Mouse (Mus musculus) heart, embryonic 12.5 days (tissue): ENCODE measurements at regions not wholly inside any gene's neighbourhood (a gene's known extent, or its start where the extent isn't known, plus 50 kb on each side); places are given as distances from the start of the nearest gene placed in this dataset.

Source experiments
- ATAC-seq: fragments of 200-750 bp; cut with Nextera tagmentation; 2 replicates; pipeline ENCODE4 v1.8.0; 2017; ENCODE audit warnings: moderate TSS enrichment, moderate library complexity; ENCODE audit not compliant: insufficient number of reproducible peaks, low FRiP score
- H3K27ac ChIP-seq: fragments of 300-500 bp; sonication (generic); 2 replicates; pipeline ENCODE4 v1.5.1; 2016; ENCODE audit warnings: mild to moderate bottlenecking, moderate library complexity; ENCODE audit not compliant: poor library complexity, severe bottlenecking
- H3K27me3 ChIP-seq: fragments of 300-500 bp; sonication (generic); replicated peaks from 2 replicates; pipeline ENCODE4 v1.6.1; 2016; ENCODE audit warnings: mild to moderate bottlenecking, moderate library complexity
- H3K36me3 ChIP-seq: fragments of 300-500 bp; sonication (generic); 2 replicates; pipeline ENCODE4 v1.6.1; 2016; ENCODE audit warnings: mild to moderate bottlenecking, moderate library complexity
- H3K4me1 ChIP-seq: fragments of 300-500 bp; sonication (generic); replicated peaks from 2 replicates; pipeline ENCODE4 v1.6.1; 2016; ENCODE audit warnings: mild to moderate bottlenecking
- H3K4me2 ChIP-seq: fragments of 300-500 bp; sonication (generic); 2 replicates; pipeline ENCODE4 v1.6.1; 2016; ENCODE audit warnings: mild to moderate bottlenecking, moderate library complexity
- H3K4me3 ChIP-seq: fragments of 300-500 bp; sonication (generic); 2 replicates; pipeline ENCODE4 v1.5.1; 2016; ENCODE audit warnings: mild to moderate bottlenecking
- H3K9ac ChIP-seq: fragments of 300-500 bp; sonication (generic); 2 replicates; pipeline ENCODE4 v1.6.1; 2016; ENCODE audit warnings: mild to moderate bottlenecking, moderate library complexity
- H3K9me3 ChIP-seq: fragments of 300-500 bp; sonication (generic); replicated peaks from 2 replicates; pipeline ENCODE4 v1.6.1; 2016; ENCODE audit warnings: mild to moderate bottlenecking, moderate library complexity
- WGBS: fragments of 180-500 bp; shearing (Covaris S2); methylation state at CpG from one replicate; pipeline ENCODE4 v1.1.7; 2016; 5-methylcytosine and 5-hydroxymethylcytosine counted together

DNA sequence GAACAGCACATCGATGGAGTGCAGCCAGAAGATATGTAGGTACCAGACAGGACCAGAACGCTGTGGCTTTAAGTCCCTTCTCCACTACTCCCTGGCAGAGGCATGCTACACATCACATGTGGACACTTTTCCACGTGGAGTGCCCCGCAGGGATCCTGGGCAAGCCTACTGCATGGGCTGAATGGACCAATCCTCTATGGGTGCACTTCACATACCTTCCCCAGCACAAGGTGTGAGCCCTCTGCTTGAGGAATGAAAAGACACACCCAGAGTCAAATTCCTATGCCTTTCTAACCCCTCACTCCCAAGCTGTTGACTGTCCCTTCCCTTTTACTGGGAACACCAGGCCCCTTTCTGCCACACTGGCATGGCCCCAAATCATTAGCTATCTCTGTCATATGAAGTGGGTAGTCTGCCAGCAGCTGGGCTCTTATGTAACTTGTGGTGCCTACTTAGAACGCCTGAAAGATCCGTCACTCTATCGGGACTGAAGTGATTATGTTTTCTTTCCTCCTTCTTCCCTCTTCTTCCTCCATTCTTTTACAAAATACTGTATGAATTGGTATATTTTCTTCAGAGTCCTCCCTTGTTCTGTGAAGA, 191.9 kb upstream of the Msx2 start:
- Histone ChIP-seq H3K27me3 (no peaks in the 10 kb centered on the region), H3K36me3 (no peaks in the 10 kb centered on the region)
- 79% methylated on average over 7 of the region's 7 CpGs for WGBS

DNA sequence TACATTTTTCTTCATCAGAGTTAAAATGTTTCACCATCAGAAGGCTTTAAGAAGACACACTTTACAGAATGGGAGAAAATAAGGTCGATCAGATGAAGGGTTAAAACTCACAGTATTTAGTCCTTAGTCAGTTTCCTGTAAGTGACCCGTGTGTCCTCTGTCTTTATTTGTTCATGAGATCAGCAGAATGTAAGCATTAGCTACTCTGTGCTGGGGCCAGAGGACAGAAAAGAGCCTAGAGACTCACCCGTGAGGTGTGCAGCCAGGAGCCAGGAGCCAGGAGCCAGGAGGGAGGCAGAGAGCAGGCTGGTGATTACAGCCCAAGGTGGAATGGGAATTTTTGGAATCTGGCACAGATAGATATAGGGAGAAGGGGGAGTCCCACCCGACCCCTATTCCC, 180.0 kb upstream of the Msx2 start:
- Histone ChIP-seq H3K4me1 (no peaks in the 10 kb centered on the region), H3K9ac (no peak overlapping the region), H3K27me3 (no peaks in the 10 kb centered on the region), H3K4me3 (no peak overlapping the region), H3K4me2 (no peak overlapping the region), H3K27ac (no peak overlapping the region), H3K36me3 (no peaks in the 10 kb centered on the region), H3K9me3 (no peaks in the 10 kb centered on the region)
- WGBS, result 35% methylated on average over 4 of the region's 4 CpGs
- ATAC-seq, result no peak

More for the DNA sequence above, 191.9 kb upstream of the Msx2 start:
- no peak overlapping the region for H3K4me2 ChIP-seq
- no peak overlapping the region for H3K27ac ChIP-seq
- no peak overlapping the region for H3K4me3 ChIP-seq
- H3K9ac ChIP-seq, result no peak overlapping the region
- no peak for ATAC-seq
- H3K9me3 ChIP-seq, result peaks cover 16% of the 10 kb centered on the region; the same call in 1 of the 2 replicates
- H3K4me1 ChIP-seq, result no peaks in the 10 kb centered on the region

- no peaks in the 10 kb centered on the region for H3K4me1 ChIP-seq
- H3K27me3 ChIP-seq, result no peaks in the 10 kb centered on the region
- no peak overlapping the region for H3K27ac ChIP-seq
- H3K4me2 ChIP-seq, result no peak overlapping the region
- no peaks in the 10 kb centered on the region for H3K36me3 ChIP-seq
- no peaks in the 10 kb centered on the region for H3K9me3 ChIP-seq
- ATAC-seq, result no peak
- no peak overlapping the region for H3K9ac ChIP-seq
- no peak overlapping the region for H3K4me3 ChIP-seq
- 85% methylated on average over 15 of the region's 15 CpGs for WGBS
Observed at GRCm38 (mm10) chr13:53648353-53648752, 175.5 kb upstream of the Msx2 start.

DNA sequence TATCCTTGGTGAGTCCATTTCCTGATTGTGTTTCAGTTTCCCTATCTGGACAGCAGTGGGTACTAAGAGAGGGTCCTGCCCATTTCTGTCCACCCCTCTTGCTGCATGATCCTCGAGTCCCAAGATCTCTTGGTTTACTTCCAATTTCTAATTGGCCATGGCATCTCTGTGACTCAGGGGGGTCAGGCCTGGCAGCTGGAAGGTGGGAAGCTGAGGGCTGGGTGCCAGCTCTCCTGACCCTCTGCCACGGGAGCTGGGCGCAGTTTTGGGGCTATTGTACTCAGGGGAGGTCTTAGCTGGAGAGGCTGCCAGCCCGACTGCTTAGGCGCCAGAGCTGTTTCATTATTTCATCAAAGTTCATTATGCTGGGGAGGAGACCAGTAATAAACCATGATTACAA, 169.7 kb upstream of the Msx2 start:
- Histone ChIP-seq H3K27me3 (no peaks in the 10 kb centered on the region), H3K36me3 (no peaks in the 10 kb centered on the region), H3K27ac (no peak overlapping the region), H3K9ac (no peak overlapping the region), H3K4me2 (no peak overlapping the region), H3K9me3 (no peaks in the 10 kb centered on the region), H3K4me1 (no peaks in the 10 kb centered on the region), H3K4me3 (no peak overlapping the region)
- 78% methylated on average over 5 of the region's 5 CpGs for WGBS
- ATAC-seq, result no peak

DNA sequence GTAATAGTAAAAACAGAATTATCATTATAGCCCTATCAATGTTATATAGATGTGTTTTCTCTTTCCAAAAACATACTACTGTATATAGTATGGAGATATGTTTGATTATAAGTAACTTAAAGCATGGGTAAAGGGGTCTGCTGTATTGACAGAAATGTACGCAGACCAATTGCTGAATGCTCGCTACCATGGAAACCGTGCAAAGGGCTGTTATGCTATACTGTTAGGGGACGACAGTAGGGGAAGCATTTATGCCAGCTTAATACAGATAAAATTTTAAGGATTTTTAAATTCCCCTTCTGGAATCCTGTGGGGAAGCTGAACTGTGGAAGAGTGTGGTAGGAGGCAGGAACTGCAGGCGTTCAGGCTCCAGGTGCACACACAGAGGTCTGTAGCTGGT, 166.7 kb upstream of the Msx2 start:
- no peak for ATAC-seq
- no peak overlapping the region for H3K4me2 ChIP-seq
- WGBS, result 87% methylated on average over 5 of the region's 5 CpGs

DNA sequence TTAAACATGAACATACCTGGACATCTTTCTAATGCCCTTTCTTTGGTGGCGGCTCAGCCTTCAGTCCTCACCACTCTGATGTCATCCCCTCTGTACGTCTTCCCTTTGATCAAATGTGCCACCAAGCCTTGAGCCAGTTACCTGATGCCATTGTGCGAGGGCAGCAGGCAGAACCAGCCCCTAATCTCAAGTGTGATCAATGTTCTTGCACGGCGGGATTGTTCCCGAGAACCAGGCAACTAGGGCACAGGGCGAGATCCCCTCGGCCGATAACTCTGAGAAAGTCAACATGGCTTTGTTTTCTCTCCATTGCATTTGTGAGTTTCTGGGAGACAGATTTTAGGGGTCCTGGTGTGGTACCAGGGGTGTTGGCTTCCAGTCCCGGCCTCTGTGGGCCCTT, 166.2 kb upstream of the Msx2 start:
- 76% methylated on average over 10 of the region's 10 CpGs for WGBS
- Histone ChIP-seq H3K9me3 (no peaks in the 10 kb centered on the region), H3K36me3 (no peaks in the 10 kb centered on the region), H3K4me3 (no peak overlapping the region), H3K4me1 (no peaks in the 10 kb centered on the region), H3K4me2 (no peak overlapping the region), H3K27me3 (no peaks in the 10 kb centered on the region), H3K9ac (no peak overlapping the region), H3K27ac (no peak overlapping the region)
- ATAC-seq, result no peak

More for the DNA sequence above, 166.7 kb upstream of the Msx2 start:
- H3K9ac ChIP-seq, result no peak overlapping the region
- H3K36me3 ChIP-seq, result no peaks in the 10 kb centered on the region
- H3K4me1 ChIP-seq, result no peaks in the 10 kb centered on the region
- no peak overlapping the region for H3K27ac ChIP-seq
- no peak overlapping the region for H3K4me3 ChIP-seq
- H3K9me3 ChIP-seq, result no peaks in the 10 kb centered on the region
- H3K27me3 ChIP-seq, result no peaks in the 10 kb centered on the region

DNA sequence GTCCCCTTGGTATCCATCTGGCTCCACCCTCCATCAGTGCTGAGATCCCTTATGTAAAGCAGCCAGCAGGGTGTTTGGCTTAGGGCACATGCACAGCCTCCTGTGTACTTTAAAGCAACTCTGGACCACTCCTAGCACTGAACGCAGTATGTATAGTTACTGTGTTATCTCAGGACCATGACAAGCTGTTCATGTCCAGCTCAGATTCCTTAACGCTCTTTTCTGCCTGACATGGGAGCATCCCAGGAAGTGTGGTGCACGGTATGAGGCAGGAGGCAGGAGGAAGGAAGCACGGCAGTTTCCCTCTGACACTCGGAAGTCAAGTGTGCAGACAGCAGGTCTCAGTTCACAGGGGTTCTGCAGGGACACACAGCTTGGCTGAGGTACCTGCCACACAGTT, 163.1 kb upstream of the Msx2 start:
- 43% methylated on average over 5 of the region's 5 CpGs for WGBS
- H3K27ac ChIP-seq, result no peak overlapping the region
- H3K9ac ChIP-seq, result no peak overlapping the region
- H3K27me3 ChIP-seq, result no peaks in the 10 kb centered on the region
- no peak overlapping the region for H3K4me3 ChIP-seq
- no peaks in the 10 kb centered on the region for H3K36me3 ChIP-seq
- H3K4me1 ChIP-seq, result no peaks in the 10 kb centered on the region
- no peak overlapping the region for H3K4me2 ChIP-seq
- ATAC-seq, result no peak
- no peaks in the 10 kb centered on the region for H3K9me3 ChIP-seq

DNA sequence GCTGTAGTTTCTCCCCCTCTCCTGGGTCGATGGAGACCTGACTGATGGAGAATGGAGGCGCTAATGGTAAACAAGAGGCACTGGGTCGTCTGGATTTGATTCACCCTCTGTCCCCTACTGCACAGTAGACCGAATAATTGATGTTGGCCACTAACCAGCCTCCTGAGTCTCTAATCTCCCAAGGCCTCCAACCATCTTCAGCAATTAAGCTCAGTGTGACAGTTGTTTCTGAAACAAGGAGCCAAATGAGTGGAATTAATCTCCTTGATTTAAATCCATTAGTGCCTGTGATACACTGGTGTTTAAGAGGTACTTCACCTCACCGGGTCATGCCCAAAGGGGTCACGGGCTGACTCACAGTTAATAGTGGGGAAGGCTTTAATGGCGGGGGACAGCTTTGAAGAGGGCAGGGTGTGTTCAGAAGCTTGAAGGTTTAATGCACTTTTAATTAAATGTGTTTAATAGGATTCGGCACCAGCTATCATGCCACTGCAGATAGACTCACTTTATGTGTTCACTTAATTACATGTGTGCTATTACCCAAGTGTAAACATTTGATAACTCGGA, 161.8 kb upstream of the Msx2 start:
- ATAC-seq, result no peak
- 74% methylated on average over 9 of the region's 9 CpGs for WGBS

GRCm38 (mm10) chr13:53598050-53598449, 125.2 kb upstream of the Msx2 start:
- Histone ChIP-seq H3K4me3 (no peak overlapping the region), H3K27ac (no peak overlapping the region), H3K36me3 (no peaks in the 10 kb centered on the region), H3K9me3 (no peaks in the 10 kb centered on the region), H3K4me1 (peaks cover 4% of the 10 kb centered on the region; the same call in 1 of the 2 replicates), H3K9ac (no peak overlapping the region), H3K4me2 (no peak overlapping the region), H3K27me3 (peaks cover 12% of the 10 kb centered on the region)
- no peak for ATAC-seq
- WGBS, result 81% methylated on average over 10 of the region's 10 CpGs

More for the DNA sequence above, 161.8 kb upstream of the Msx2 start:
- Histone ChIP-seq H3K36me3 (no peaks in the 10 kb centered on the region), H3K4me1 (no peaks in the 10 kb centered on the region), H3K4me2 (no peak overlapping the region), H3K9ac (no peak overlapping the region), H3K27ac (no peak overlapping the region), H3K4me3 (no peak overlapping the region), H3K27me3 (no peaks in the 10 kb centered on the region), H3K9me3 (no peaks in the 10 kb centered on the region)

DNA sequence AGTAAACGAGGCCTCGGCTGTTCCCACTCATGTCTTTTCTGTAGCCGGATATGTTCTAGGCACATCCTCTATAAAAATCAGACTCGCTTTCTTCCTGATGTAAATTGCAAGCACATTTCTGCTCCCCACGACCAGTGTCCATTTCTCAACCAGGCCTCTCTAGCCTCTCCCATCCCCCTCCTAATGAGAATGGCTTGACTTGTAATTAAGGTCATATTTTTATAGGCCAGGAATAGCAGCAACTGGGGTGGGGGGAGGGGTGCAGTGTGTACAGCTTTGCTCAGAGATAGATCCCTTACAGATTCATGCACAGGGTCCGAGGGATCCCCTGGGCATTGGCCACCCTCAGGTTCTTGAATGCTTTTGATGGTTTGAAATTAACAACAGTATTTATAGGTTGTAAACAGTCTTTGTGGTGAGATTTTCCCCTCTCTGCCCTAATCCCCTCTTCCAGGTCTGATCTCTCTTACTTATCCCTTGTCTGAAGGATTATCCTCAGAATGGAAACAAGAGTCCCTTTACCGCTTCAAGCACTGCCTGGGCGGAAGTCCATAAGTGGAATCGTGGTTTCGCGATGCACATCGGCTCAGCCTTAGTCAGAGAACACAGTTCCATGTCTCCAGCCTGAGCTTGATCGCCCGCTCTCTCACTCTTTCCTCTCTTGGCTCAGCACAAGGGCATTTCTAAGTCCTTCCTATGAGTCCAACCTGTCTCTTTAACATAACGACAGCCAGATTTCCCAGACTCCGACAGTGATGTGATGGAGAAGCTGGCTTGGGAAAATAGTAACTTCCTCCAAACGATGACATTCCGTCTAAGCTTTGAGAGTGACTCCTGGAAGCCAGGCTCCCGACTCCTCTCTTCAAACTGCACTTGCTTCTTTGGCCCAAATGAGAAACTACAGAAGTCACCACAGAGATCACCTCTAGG, 124.3 kb upstream of the Msx2 start:
- no peak for ATAC-seq
- 75% methylated on average over 19 of the region's 19 CpGs for WGBS
- H3K9me3 ChIP-seq, result no peaks in the 10 kb centered on the region
- H3K27me3 ChIP-seq, result peaks cover 7% of the 10 kb centered on the region
- no peak overlapping the region for H3K27ac ChIP-seq
- H3K36me3 ChIP-seq, result no peaks in the 10 kb centered on the region
- H3K4me1 ChIP-seq, result peaks cover 4% of the 10 kb centered on the region; the same call in 1 of the 2 replicates
- no peak overlapping the region for H3K4me3 ChIP-seq
- H3K9ac ChIP-seq, result no peak overlapping the region
- H3K4me2 ChIP-seq, result no peak overlapping the region

DNA sequence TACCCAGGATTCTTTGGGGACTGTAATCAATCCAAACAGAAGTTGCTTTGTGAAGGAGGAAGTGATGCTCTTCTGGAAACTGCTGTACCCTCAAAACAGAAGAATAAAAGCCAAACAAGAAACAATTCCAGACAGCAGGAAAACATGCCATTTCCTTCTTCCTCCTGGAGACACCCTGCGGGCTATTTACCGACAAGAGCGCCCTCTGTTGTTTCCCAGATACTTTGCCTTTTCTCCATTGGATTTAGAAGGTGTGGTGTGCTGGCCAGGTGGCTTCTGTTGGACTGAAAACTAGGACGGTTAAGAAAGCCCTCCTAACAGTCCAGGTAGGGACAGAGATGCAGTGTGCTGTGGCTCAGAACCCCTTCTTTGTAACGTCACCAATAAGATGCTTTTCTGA, 119.9 kb upstream of the Msx2 start:
- 13% methylated on average over 5 of the region's 5 CpGs for WGBS

More for the DNA sequence above, 119.9 kb upstream of the Msx2 start:
- ATAC-seq, result no peak
- Histone ChIP-seq H3K4me2 (no peak overlapping the region), H3K4me1 (peaks cover 4% of the 10 kb centered on the region; the same call in 1 of the 2 replicates), H3K27ac (no peak overlapping the region), H3K36me3 (no peaks in the 10 kb centered on the region), H3K27me3 (no peaks in the 10 kb centered on the region), H3K9me3 (no peaks in the 10 kb centered on the region), H3K4me3 (no peak overlapping the region), H3K9ac (no peak overlapping the region)
